Mouse (Mus musculus) layer of hippocampus, postnatal 14 days (tissue): ENCODE data around the gene Gm10112. TPM values are rescaled to one million over a fixed set of nuclear protein-coding genes. Genes with fewer than 3 reads are reported as not detected.

Experiments used
- DNase-seq, 2 experiments: peaks; one replicate each; pipeline ENCODE4 v3.0.0; 2021 to 2022; ENCODE audit warnings: low spot score in 2 of 2, mixed read lengths in 1 of 2
- long read RNA-seq, 2 experiments: library from polyadenylated mRNA; stranded (forward); transcript quantifications; one replicate each; pipeline ENCODE4 v2.0.0; 2021
- total RNA-seq, 2 experiments: library from RNA; stranded (reverse); gene quantifications; 2 replicates each; pipeline ENCODE4 v1.2.3; 2021

The Gm10112 gene
- total RNA-seq, result not detected
- long read RNA-seq, experiment 1, result 0 reads
- long read RNA-seq, experiment 2, result 0 reads

DNA sequence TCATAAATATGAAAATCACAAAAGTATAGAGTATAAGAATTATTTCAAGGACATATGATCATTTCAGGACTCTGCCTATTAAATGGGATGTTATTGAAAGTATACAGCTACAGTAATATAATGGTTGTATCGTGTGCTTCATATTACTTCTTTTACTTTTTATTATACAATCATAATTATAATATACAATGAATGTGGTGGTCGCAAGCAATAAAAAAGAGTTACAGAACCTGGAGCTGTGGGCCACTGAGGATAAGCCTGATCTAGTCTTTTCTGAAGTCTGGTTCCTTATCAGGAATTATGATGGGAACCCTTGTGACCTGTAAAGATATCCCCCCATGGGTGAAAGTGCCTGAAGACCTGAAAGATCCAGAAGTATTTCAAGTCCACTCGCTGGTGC lies at the start of gene Gm10112:
TSS of gene Gm10112 (plus strand) at position 301 of the 400 bp plus-strand sequence.
- no peak for DNase-seq

DNA sequence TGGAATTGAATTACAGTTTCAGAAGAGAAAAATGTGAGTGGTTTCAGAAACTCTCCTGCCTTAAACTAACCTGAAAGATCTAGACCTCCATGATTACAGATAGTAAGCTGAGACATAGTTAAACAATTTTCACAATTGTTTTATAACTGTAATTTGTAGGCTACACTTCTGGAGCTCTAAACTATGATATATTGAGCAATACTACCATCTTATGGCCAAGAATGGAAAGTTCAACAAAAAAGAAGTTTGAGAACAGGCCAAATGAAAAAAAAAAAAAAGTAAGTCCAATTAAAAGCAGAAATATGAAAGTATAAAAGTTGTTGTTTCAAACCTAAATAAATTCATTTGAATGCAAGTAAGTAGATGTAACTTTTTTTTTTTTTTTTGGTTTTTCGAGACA lies 21.4 kb downstream of the Gm10112 start:
- no peak for DNase-seq

DNA sequence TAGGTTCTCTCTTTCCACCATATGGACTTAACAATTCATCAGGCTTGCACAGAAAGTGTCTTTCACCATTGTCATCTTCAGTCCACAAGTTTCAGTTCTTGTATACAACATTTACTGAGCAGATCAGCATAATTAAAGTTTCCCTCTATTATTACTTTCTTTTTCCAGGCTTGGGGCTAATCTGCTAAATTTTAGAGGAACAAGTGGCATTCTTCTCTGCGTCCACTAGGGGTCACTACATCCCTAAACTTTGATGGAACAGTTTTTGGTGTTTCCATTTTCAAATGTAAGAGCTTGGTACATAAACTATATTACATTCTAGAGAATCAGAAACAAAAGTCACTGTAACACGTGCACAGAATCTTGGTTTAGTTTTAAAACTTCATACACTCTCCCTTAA lies 28.2 kb downstream of the Gm10112 start:
- DNase-seq, result peak in 1 of 2 experiments; percentile 9

DNA sequence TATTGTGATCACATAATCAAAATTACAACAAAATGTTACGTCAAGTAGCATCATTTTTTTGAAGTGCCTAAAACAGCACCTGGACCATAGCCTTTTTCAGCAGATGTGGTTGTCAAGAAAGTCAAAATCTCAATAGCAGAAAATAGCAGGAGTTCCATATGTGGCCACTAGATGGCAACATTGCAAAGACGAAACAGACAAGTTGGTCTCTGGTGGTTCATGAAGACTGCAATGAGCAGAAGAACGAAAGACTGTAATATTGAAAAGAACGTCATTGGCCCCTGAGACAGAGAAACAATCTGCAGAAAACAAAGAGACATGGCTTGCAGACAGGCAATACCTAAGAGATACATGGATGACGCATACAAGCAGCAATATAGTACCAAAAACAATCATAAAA lies 42.1 kb downstream of the Gm10112 start:
- peak; percentile 6 to 52 for DNase-seq

Other genes starting within 250 kb of the Gm10112 start
- not detected for gene Cylc1, start 57.9 kb upstream of the Gm10112 start, total RNA-seq